Mouse (Mus musculus): ENCODE results near the gene Prss16.
A peak's percentile ranks its signal among the peaks of the same experiment; 100 is the strongest.

Prss16 gene

DNA sequence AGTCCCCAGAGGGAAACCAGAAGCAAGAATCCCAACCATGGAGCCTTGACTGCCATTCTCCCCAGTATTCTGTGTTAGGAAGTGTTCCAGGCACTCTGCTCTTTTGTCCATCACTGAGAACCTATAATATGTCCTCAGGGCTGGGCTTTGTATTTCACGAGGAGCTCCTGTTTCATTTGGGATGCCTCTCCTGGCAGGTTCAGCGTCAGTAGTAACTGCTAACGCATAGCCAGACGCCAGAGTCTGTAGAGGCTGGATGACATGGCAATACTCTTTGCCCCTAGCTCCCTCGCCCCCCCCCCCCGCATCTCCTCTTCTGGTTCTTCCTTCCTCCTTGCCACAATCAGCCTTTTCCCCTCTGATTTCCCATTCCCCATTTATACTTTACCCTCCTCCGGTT, at the start of gene Prss16:
Gene Prss16 (minus strand): TSS at position 101 of the 400 bp plus-strand sequence.
- DNase-seq (ENCODE audit: low spot score in 2 of 2) = no peak

DNA sequence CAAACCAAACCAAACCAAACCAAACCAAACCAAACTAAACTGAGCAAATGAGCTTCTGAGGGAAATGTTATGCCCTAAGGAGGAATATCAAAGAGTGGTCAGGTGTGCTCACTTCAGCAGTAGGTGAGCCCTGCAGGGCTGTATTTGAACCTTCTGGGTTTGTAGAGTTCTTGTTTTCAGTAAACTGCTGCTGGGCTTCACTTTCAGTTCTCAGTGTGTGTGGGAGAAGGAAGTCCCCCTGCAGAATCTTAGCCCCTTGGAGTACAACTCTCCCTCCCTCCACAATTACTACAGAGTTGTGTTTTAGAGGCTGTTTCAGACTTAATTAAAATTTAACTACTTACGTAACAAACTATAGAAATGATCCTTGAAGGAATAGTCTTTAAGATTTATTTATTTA, 44.2 kb upstream of the Prss16 start:
- DNase-seq (ENCODE audit: low spot score in 2 of 2) = no peak

DNA sequence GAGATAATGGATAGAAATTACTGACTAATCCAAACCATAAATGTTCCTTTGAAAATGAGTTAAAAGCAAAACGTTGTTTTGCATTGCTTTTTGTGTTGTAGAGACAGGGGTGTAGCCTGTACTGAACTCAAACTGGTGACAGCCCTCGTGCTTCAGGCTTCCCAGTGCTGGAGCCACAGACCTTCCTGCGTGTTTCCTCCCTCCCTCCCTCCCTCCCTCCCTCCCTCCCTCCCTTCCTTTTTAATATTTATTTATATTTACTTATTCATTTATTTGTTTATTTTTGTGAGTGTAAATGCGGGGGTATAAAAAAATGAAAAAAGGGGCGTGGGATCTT, 41.9 kb upstream of the Prss16 start:
- no peak for DNase-seq (ENCODE audit: low spot score in 2 of 2)

DNA sequence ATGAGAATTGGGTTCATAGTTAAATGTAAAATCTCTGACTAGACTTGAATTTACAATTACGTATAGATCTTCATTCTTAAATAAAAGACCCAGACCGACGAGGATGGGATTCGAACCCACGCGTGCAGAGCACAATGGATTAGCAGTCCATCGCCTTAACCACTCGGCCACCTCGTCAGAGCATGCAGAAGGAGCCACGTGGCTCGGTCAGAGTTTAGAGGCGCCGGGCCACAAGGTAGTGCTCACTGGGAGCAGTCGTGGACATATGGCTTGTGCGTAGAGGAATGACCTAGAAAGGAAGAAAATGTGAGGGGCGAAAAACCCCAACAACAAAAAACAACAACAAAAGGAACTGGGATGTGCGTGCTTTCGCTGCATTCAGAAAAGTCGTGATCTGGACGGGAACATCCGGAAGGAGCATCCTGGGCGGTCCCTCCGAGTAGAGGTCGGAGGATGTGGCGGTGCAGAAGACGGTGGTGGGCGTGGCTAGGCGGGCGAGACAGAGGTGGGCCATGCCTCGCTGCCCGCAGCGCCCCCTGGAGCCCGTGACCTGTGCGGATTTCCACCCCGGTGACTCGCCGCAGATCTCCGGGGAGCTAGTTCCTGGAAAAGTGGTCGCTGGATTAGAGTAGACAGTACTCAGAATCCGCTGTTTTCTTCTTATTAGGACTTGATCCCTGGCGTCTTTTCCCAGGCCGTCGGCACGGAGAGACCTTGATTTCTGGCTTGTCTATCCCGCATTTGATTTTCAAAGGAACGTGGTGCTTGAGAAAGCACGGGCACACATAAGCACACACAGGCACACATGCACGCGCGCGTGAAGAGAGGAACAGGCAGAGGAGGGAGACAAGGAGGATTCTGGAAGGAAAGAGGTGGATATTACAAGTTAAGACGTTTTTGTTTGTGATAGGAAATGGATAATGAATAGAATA, 41.3 kb upstream of the Prss16 start:
- peak; percentile 92 to 93 for DNase-seq (ENCODE audit: low spot score in 2 of 2)

DNA sequence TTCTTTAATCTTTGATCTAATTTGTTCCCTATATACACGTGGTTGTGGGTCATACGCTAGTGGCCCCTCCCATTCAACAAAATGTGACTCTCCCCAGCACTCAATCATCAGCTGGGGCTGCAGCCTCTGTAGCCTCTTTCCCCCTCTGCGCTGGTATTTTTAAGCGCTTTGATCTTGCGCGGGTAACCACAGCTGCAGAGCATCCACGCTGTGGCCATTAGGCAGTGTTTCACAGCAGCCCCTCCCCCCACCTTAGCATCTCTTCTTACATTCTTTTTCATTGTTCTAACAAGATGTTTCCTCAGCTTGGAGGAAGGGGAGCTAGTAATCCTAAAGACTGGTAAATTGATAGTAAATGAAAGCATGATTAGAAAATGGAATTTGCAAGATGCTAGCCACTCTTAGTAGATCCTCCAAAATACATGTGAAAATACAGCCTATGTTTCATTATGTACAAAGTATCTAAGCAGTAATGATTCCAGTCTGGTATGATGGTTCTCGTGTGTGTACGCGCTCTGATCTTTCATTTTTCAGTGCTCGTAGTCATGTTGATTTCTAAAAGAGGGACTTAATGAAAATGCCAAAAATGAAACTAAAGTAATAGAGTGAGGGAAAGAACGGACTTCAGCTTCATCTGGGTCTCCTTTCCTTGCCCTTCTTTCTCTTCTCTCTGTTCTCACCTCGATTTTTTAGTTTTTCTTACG, 40.3 kb upstream of the Prss16 start:
- peak in 1 of 2 experiments; percentile 23 for DNase-seq (ENCODE audit: low spot score in 2 of 2)

DNA sequence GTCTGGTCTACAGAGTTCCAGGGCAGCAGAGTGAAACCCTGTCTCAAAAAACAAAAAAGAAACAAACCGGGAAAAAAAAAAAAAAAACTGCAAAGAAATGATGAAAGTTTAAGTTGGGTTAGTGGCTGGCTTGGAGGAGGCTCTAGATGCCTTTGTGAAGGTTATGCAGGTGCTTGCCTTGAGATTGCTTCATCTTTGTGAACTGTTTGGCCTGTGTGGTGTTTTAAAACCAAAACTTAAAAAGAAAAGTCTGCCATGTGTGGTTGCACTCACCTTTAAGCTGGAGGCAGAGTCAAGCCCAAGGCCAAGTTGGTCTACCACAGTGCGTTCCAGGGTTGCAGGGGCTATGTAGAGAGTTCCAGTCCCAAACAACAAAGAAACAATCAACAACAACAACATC, 39.5 kb upstream of the Prss16 start:
- DNase-seq (ENCODE audit: low spot score in 2 of 2) = no peak

DNA sequence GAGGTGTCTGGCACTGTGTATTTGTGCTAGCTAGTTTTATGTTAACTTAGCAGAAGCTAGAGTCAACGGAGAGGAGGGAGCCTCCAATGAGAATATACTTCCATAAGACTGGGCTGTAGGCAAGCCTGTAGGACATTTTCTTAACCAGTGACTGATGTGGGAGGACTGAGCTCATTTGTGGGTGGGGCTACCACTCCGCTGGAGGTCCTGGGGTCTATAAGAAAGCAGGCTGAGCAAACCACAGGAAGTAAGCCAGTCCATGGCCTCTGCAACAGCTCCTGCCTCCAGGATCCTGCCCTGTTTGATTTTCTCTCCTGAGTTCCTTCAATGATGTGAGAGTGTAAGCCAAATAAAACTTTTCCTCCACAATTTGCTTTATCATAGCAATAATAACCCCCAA, 35.8 kb upstream of the Prss16 start:
- DNase-seq (ENCODE audit: low spot score in 2 of 2) = no peak

DNA sequence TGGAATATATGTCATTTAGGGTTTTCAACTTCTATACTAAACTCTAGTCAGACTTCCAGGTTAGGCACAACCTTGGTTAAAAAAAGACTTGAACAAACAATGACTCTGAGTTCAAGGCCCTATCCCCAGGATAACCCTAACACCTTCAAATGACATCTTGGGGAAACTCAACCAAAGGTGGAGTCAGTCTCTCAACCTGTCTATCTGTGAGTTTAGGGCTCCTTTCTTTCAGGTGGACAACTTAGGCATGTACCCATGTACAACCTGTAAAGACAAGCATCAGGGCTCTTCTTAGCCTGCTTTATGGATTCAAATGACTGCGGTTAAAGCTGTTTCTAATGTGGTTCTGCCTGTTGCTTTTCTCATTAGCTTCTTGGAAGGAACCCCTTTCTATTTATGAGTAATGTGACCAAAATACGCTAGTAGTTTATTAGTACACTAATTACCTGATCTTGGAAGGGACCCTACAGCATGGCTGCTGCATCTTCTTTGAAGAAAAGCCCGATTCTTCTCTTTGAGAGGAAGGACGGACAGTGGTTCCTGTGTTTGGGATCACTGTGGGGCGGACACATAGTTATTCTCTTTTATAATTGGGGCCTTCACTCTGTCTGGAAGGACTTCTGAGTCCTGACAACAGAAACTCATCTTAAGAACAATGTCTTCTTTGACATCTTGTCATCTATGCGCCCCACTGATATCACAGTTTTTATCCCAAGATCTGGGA, 35.1 kb upstream of the Prss16 start:
- no peak for DNase-seq (ENCODE audit: low spot score in 2 of 2)

DNA sequence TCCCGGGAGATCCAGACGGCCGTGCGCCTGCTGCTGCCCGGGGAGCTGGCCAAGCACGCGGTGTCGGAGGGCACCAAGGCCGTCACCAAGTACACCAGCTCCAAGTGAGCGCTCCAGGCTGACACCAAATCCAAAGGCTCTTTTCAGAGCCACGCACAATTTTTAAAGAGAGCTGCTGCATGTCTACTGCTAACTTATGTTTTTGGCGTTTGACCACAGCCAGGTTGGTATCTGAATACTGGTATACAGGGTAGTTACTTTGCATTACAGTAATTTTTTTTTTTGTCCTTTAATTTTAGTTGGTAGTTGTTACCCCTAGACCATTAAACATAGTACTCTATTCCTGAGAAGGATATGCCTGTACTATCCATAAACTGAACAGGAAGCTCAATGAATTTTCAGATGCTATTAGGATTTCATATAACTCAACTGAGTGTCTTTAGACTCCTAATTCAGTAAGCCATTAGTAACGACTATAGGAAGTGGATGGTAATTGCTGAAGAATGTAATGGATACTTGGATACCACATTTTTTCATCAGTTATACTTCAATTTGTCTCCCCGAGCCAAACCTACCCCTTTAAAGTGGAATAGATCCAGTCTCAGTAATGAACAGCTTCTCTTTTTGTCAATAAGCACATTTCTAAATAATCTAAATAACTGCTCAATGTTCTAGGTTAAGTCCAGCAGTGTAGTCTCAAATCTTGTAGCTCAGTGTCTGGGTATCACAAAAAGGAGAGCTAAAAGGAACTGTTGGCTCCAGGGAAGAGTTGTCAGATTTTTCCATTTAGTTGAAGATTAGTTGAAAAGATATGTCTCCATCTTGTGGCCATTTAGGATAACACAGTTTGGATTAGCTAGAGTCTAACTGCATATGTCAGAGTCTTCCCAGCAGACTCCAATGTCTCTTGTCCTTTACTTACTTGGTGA, 34.2 kb upstream of the Prss16 start:
- DNase-seq (ENCODE audit: low spot score in 2 of 2) = peak in 1 of 2 experiments; percentile 63

DNA sequence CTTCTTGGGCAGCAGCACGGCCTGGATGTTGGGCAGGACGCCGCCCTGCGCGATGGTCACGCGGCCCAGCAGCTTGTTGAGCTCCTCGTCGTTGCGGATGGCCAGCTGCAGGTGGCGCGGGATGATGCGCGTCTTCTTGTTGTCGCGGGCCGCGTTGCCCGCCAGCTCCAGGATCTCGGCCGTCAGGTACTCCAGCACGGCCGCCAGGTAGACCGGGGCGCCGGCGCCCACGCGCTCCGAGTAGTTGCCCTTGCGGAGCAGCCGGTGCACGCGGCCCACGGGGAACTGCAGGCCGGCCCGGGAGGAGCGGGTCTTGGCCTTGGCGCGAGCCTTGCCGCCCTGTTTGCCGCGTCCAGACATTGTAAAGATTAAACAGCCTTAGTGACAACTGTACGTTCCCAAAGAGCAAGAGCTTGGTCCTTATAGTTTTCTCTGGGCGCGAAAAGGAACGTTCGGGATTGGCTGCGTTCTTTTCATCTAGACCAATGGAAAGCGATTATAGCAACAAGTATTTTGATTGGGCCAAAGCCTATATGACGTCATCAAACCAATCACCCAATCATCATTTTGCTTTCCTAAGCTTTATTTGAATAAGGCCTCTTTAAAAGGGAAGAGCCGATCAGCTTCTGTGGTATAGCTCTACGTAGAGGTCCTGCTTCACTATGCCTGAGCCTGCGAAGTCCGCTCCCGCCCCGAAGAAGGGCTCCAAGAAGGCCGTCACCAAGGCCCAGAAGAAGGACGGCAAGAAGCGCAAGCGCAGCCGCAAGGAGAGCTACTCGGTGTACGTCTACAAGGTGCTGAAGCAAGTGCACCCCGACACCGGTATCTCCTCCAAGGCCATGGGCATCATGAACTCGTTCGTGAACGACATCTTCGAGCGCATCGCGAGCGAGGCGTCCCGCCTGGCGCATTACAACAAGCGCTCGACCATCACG, 33.3 kb upstream of the Prss16 start, which contains the start of the genes Hist1h2ag and Hist1h2bj:
Gene Hist1h2ag (minus strand): TSS at position 377 of the 935 bp plus-strand sequence.
Gene Hist1h2bj (plus strand): TSS at position 647 of the 935 bp plus-strand sequence.
- peak; percentile 89 to 95 for DNase-seq (ENCODE audit: low spot score in 2 of 2)

DNA sequence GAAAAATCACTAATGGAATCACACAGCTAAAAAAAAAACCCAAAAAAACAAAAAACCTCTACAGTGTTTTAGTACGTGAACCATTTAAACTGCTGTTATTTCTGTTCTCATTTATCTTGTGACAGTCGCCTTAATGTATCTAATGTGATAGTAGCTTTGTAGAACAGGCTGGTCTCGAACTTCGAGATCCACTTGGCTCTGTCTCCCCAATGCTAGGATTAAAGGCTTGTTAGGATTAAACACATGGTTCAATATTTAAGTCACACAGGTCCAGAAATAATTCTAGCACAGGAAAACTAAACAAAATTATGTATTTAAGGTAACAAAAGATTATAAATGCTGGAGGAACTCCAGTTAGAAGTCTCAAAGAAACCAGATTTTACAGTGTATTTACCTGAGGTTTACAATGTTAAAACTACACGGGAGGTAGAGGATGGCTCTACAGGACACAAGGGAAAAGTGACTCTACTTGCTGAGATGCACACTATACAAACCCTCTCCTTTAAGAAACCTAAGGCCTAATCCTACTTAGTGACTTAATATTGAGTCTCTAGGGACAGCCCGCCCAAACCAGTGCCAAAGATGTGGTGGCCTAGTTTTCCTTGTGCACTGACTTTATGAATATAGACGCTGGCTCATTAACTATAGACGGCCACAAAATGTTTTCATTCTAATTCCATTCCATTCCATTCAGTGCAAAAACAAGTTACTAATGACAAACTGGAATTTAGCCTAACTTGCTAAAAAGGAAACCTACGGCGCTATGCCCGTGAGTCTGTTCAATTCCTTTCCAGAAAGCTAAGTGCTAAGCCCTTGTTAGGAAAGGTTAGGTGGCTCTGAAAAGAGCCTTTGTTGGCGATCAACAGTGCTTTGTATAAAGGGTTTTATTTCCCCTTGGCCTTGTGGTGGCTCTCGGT, 32.4 kb upstream of the Prss16 start:
- DNase-seq (ENCODE audit: low spot score in 2 of 2) = no peak

DNA sequence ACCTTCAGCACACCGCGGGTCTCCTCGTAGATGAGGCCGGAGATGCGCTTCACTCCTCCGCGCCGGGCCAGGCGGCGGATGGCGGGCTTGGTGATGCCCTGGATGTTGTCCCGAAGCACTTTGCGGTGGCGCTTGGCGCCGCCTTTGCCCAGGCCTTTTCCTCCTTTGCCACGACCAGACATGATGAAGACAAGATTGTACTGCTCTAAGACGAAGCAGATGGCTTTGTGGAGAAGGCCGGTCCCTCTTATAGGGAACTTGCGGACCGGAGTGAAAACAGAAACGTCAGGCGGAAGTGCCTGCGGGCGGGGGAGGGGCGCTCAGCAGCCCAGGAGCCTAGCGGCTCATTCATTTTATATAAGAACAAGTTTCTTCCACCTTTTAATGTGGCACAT, 31.6 kb upstream of the Prss16 start, which contains the start of gene Hist1h4i:
Gene Hist1h4i (minus strand): TSS at position 221 of the 395 bp plus-strand sequence.
- DNase-seq (ENCODE audit: low spot score in 2 of 2) = peak; percentile 96 to 97

DNA sequence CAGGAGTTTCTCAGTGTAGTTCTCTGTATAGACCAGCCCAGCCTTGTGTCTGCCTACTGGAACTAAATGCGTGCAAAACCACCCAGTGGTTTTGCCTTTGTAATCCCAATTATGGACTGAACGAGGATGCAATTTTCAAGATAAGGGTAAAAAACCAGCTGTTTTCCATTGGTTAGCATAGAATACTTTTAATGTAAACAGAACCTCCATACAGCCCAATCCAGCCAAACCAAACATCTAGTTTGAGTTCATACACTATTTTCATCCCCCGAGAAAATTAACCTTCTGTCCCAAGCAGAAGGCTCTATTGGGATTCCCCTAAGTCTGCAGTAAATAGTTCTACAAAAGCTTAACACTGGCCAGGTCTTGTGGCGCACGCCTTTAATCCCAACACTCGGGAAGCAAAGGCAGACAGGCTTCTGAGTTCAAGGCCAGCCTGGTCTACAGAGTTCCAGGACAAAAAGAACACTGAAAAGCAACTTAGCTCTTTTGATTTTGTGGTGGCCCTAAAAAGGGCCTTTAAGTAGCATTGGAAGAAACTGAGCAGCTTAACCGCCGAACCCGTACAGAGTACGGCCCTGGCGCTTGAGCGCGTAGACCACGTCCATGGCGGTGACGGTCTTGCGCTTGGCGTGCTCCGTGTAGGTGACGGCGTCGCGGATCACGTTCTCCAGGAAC, 31.1 kb upstream of the Prss16 start:
- DNase-seq (ENCODE audit: low spot score in 2 of 2) = no peak

DNA sequence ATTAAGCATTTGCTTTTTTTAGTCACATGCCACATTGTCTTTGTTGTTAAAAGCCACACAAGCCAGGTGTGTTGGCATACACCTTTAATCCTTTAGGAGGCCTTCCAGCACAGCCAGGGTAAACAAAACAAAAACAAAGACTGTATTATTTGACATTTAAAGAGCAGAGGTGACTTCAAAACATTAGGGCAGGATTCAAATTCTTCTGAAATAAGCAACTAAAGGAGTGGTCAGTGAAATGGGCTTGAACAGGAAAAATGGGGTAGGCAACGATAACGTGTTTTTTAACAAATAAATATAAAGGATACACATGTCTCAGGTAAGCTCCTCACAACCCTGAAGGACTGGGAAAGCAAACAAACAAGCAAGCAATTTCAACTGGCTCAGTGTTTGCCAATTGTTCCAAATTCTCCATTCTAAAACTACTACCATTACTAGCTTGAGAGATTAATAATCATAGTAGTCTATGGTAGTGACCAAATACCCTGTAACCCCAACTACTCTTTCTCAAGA, 30.5 kb upstream of the Prss16 start:
- no peak for DNase-seq (ENCODE audit: low spot score in 2 of 2)

DNA sequence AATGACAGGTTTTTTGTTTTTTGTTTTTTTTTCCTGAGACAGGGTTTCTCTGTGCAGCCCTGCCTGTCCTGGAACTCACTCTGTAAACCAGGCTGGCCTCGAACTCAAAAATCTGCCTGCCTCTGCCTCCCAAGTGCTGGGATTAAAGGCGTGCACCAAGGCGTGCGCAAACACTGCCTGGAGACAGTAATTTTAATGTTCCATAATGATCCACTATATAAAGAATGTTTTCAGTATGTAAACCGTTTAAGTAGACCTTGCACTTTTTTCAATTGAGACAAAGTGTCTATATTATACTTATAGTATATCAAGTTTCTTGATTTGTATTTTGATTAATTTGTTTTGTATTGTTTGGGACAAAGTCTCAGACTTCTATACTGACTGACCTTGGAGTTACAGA, 29.8 kb upstream of the Prss16 start:
- DNase-seq (ENCODE audit: low spot score in 2 of 2) = no peak

DNA sequence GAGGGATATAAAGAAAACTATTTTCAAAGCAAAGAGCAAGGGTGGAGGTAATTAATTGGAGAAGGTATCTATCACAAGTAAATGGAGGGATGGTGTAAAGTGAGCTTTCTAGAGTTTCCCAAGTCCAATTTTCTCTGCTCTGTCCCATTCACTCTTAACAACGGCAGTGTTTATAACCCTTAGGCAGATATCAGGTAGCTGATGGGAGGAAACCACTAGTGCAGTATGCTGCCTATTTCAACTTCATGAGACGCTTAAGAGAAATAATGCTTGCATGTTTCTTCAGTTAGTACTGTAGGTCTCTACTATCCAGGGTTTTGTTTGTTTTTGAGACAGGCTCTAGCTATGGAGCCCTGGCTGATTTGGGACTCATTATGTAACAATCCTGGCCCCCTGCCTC, 27.9 kb upstream of the Prss16 start:
- no peak for DNase-seq (ENCODE audit: low spot score in 2 of 2)

DNA sequence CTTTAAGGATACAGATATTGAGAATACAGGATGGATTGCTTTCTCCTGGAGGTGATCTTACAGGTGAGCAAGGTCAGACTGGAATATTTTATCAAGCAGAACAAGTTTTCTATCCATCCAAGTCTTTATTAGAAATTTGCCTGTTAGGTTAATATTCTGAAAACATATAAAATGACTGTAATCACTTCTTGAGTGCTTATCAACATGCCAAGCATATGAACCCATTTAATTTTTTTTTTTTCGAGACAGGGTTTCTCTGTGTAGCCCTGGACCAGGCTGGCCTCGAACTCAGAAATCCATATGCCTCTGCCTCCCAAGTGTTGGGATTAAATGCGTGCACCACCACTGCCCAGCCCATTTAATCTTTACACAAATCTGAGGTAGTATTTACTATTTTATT, 27.4 kb upstream of the Prss16 start:
- no peak for DNase-seq (ENCODE audit: low spot score in 2 of 2)

Measured in spleen, postnatal 36 days (tissue).